Mouse (Mus musculus) left cerebral cortex, adult 9 months (tissue): Measurements from ENCODE around the gene Clhc1.
"Not testable (repeated sequence)": the region's sequence is repeated elsewhere in the genome, so short reads cannot be mapped to it uniquely, and the experiment has no call there.

Experiments
- DNase-seq, 2 experiments: peaks; one replicate each; pipeline ENCODE4 v3.0.0; 2022; ENCODE audit warnings: low spot score in 2 of 2

The Clhc1 gene

GRCm38 (mm10) chr11:29547752-29548503, at the start of gene Clhc1, which contains the start of gene Rps27a:
Gene Clhc1 (plus strand): TSS chr11:29547950.
Gene Rps27a (minus strand): TSS chr11:29548109.
- DNase-seq: peak; percentile 80 to 92

- DNase-seq: no peak
Measured at GRCm38 (mm10) chr11:29503948-29504893, 43.5 kb upstream of the Clhc1 start.

- DNase-seq: no peak
Measured at GRCm38 (mm10) chr11:29504899-29505625, 42.7 kb upstream of the Clhc1 start.

- no peak for DNase-seq
Measured at GRCm38 (mm10) chr11:29509421-29509820, 38.3 kb upstream of the Clhc1 start.

GRCm38 (mm10) chr11:29512818-29513535, 34.8 kb upstream of the Clhc1 start:
- DNase-seq: no peak

GRCm38 (mm10) chr11:29514325-29514681, 33.4 kb upstream of the Clhc1 start:
- no peak for DNase-seq

GRCm38 (mm10) chr11:29514682-29515412, 32.9 kb upstream of the Clhc1 start, which contains the start of gene Prorsd1:
Gene Prorsd1 (minus strand): TSS chr11:29515033.
- DNase-seq: peak; percentile 26 to 57

- DNase-seq: peak; percentile 35 to 80
Measured at GRCm38 (mm10) chr11:29525988-29526794, 21.6 kb upstream of the Clhc1 start, which contains the start of gene Mtif2. Gene Mtif2 (plus strand): TSS chr11:29526408.

GRCm38 (mm10) chr11:29538201-29538600, 9.5 kb upstream of the Clhc1 start:
- DNase-seq: no peak

GRCm38 (mm10) chr11:29544225-29544945, 3.4 kb upstream of the Clhc1 start:
- DNase-seq: no peak

- DNase-seq: not testable (repeated sequence)
Measured at GRCm38 (mm10) chr11:29545150-29545752, 2.5 kb upstream of the Clhc1 start.

- DNase-seq: not testable (repeated sequence)
Measured at GRCm38 (mm10) chr11:29546297-29546696, 1.5 kb upstream of the Clhc1 start.

GRCm38 (mm10) chr11:29546762-29547161, 988 bp upstream of the Clhc1 start:
- no peak for DNase-seq

GRCm38 (mm10) chr11:29547249-29547751, 450 bp upstream of the Clhc1 start:
- peak in 1 of 2 experiments; percentile 11 for DNase-seq

GRCm38 (mm10) chr11:29548504-29549424, 1.0 kb downstream of the Clhc1 start:
- no peak for DNase-seq

- no peak for DNase-seq
Measured at GRCm38 (mm10) chr11:29549425-29549778, 1.7 kb downstream of the Clhc1 start.

GRCm38 (mm10) chr11:29560452-29560851, 12.7 kb downstream of the Clhc1 start:
- DNase-seq: no peak
